In genomic region chr11:84818085-84818960, GRCm38 (mm10) we compare ENCODE assay signal across 8 mouse cellular contexts. TPM values are rescaled to one million over a fixed set of nuclear protein-coding genes. Genes with fewer than 3 reads are reported as not detected.
DNase-seq lines count a peak whose midpoint lies in the region; ATAC-seq lines count a peak whose summit lies in the region.

No protein-coding gene starts in this region.

- H3K4me1 ChIP-seq in embryonic facial prominence, embryonic 13.5 days: peaks cover 9% of the 10 kb centered on the region; the same call in 1 of the 2 replicates
- no peaks in the 10 kb centered on the region for H3K4me1 ChIP-seq in kidney, embryonic 14.5 days (ENCODE audit: control insufficient read depth, insufficient read depth, low read length)

- no peaks in the 10 kb centered on the region for H3K27me3 ChIP-seq in embryonic facial prominence, embryonic 13.5 days
- H3K27me3 ChIP-seq in kidney, embryonic 14.5 days (ENCODE audit: control insufficient read depth, insufficient read depth, low read length): no peaks in the 10 kb centered on the region

- H3K27ac ChIP-seq in embryonic facial prominence, embryonic 13.5 days: peak overlapping the region; percentile 80
- peak overlapping the region; percentile 43; the same call in 1 of the 2 replicates for H3K27ac ChIP-seq in kidney, embryonic 14.5 days (ENCODE audit: low read depth, low read length)

- H3K9ac ChIP-seq in embryonic facial prominence, embryonic 13.5 days: peak overlapping the region; percentile 83
- H3K9ac ChIP-seq in kidney, embryonic 14.5 days (ENCODE audit: low read depth, low read length): peak overlapping the region; percentile 62

- peak overlapping the region; percentile 100 for H3K4me2 ChIP-seq in embryonic facial prominence, embryonic 13.5 days
- peak overlapping the region; percentile 87 for H3K4me2 ChIP-seq in kidney, embryonic 14.5 days (replicated peaks; ENCODE audit: low read depth, low read length)

- H3K4me3 ChIP-seq in embryonic facial prominence, embryonic 13.5 days: peak overlapping the region; percentile 75
- peak overlapping the region; percentile 54 for H3K4me3 ChIP-seq in kidney, embryonic 14.5 days (ENCODE audit: low read length)

- 0 out of 2 replicates have a peak, but pooled peaks have one; percentile 34 for ATAC-seq in embryonic facial prominence, embryonic 13.5 days (ENCODE audit: insufficient number of reproducible peaks, insufficient read depth, low FRiP score, low TSS enrichment, low read depth)
- peak; percentile 55 for ATAC-seq in kidney, embryonic 14.5 days (ENCODE audit: low FRiP score, low TSS enrichment)

- no peaks in the 10 kb centered on the region for H3K9me3 ChIP-seq in embryonic facial prominence, embryonic 13.5 days
- 0 out of 2 replicates have a peak, but pooled peaks cover 2% of the 10 kb centered on the region for H3K9me3 ChIP-seq in kidney, embryonic 14.5 days (ENCODE audit: control insufficient read depth, low read length)

- DNase-seq in 416B (ENCODE audit: low read depth) (peak; percentile 94), liver (peak; percentile 91)
- peak; percentile 89 to 90 for DNase-seq in adrenal gland, postnatal 36 days
- peak; percentile 87 for DNase-seq in heart, adult 9 months (ENCODE audit: low spot score in 2 of 2)
- peak; percentile 62 to 78 for DNase-seq in monocyte, adult 2 months (ENCODE audit: low read depth in 1 of 2, low spot score in 2 of 2)
- peak; percentile 71 to 80 for DNase-seq in spleen, postnatal 14 days (ENCODE audit: low spot score in 2 of 2)

- under 1% methylated on average over 39 of the region's 39 CpGs for WGBS in embryonic facial prominence, embryonic 13.5 days
- WGBS in kidney, embryonic 14.5 days: 0% methylated on average over 39 of the region's 39 CpGs

- peaks cover 7% of the 10 kb centered on the region for H3K36me3 ChIP-seq in embryonic facial prominence, embryonic 13.5 days
- H3K36me3 ChIP-seq in kidney, embryonic 14.5 days (ENCODE audit: control insufficient read depth, insufficient read depth, low read length): no peaks in the 10 kb centered on the region

RNA-seq across cellular contexts. Expression of gene Mrm1, which starts 1.0 kb away (rescaled TPM):
- 10 to 100 TPM; 14.7 to 22.1 TPM for total RNA-seq in adrenal gland, postnatal 36 days (2021)
- 10.3 and 10.4 TPM in 2 replicates for polyA plus RNA-seq in embryonic facial prominence, embryonic 13.5 days (2015; fragmentation: Nextera tagmentation; extraction: Ambion mirVana)
- polyA plus RNA-seq in kidney, embryonic 14.5 days (2014; fragmentation: Nextera tagmentation; extraction: Ambion mirVana): 8.4 and 12.6 TPM in 2 replicates

RNA-seq across cellular contexts. Expression of gene Dhrs11, which starts 10.5 kb away (rescaled TPM):
- total RNA-seq in adrenal gland, postnatal 36 days (2021): 10 to 100 TPM; 36.4 to 45.0 TPM
- polyA plus RNA-seq in embryonic facial prominence, embryonic 13.5 days (2015; fragmentation: Nextera tagmentation; extraction: Ambion mirVana): 12.5 and 17.6 TPM in 2 replicates
- polyA plus RNA-seq in kidney, embryonic 14.5 days (2014; fragmentation: Nextera tagmentation; extraction: Ambion mirVana): 8.3 and 10.4 TPM in 2 replicates

RNA-seq across cellular contexts. Expression of gene Ggnbp2, which starts 52.3 kb away (rescaled TPM):
- total RNA-seq in adrenal gland, postnatal 36 days (2021): 10 to 100 TPM; 66.6 to 71.7 TPM
- polyA plus RNA-seq in embryonic facial prominence, embryonic 13.5 days (2015; fragmentation: Nextera tagmentation; extraction: Ambion mirVana): 71.8 and 77.6 TPM in 2 replicates
- polyA plus RNA-seq in kidney, embryonic 14.5 days (2014; fragmentation: Nextera tagmentation; extraction: Ambion mirVana): 68.7 and 74.7 TPM in 2 replicates

Comparison
In these comparisons a context has a peak if more than half of its experiments do, and no peak if none do; other contexts are left out.
1. Peak in every context shown above with its lines: DNase-seq, ATAC-seq, H3K4me3 ChIP-seq and H3K27ac ChIP-seq.